Mouse (Mus musculus): ENCODE measurements at regions not wholly inside any gene's neighbourhood (a gene's known extent, or its start where the extent isn't known, plus 50 kb on each side); places are given as distances from the start of the nearest gene placed in this dataset.

- no peak for TF ChIP-seq CTCF (IDR thresholded peaks at IDR 0.05; ENCODE audit: low read depth)
- no peak for TF ChIP-seq EP300 (optimal IDR thresholded peaks at IDR 0.05)
Observed at GRCm38 (mm10) chr14:102250076-102250475, 520.3 kb downstream of the Lmo7 start.

All from stomach, postnatal 0 days (tissue).